Mouse (Mus musculus) liver, embryonic 11.5 days (tissue): ENCODE measurements around the gene Vamp2. TPM values are rescaled to one million over a fixed set of nuclear protein-coding genes. Genes with fewer than 3 reads are reported as not detected.

Source experiments
- ATAC-seq: fragments of 200-750 bp; cut with Nextera tagmentation; replicated peaks from 2 replicates; pipeline ENCODE4 v1.8.0; 2017; ENCODE audit warnings: moderate number of reproducible peaks, mild to moderate bottlenecking, moderate TSS enrichment, moderate library complexity; ENCODE audit not compliant: low FRiP score
- DNase-seq: peaks from one replicate; pipeline ENCODE4 v3.0.0-alpha.2; 2017; ENCODE audit warnings: low spot score
- H3K27ac ChIP-seq: fragments of 300-500 bp; sonication (generic); 2 replicates; pipeline ENCODE4 v1.5.1; 2014; ENCODE audit warnings: mild to moderate bottlenecking, low read depth, low read length, control low read depth
- H3K27me3 ChIP-seq: fragments of 300-500 bp; sonication (generic); replicated peaks from 2 replicates; pipeline ENCODE4 v1.6.1; 2014; ENCODE audit warnings: low read length, mixed read lengths; ENCODE audit not compliant: control insufficient read depth, insufficient read depth
- H3K36me3 ChIP-seq: fragments of 300-500 bp; sonication (generic); 2 replicates; pipeline ENCODE4 v1.6.1; 2014; ENCODE audit warnings: mild to moderate bottlenecking, low read length, moderate library complexity, mixed read lengths; ENCODE audit not compliant: control insufficient read depth, insufficient read depth
- H3K4me1 ChIP-seq: fragments of 300-500 bp; sonication (generic); replicated peaks from 2 replicates; pipeline ENCODE4 v1.6.1; 2014; ENCODE audit warnings: low read length, mixed read lengths; ENCODE audit not compliant: control insufficient read depth, insufficient read depth
- H3K4me2 ChIP-seq: fragments of 300-500 bp; sonication (generic); 2 replicates; pipeline ENCODE4 v1.6.1; 2014; ENCODE audit warnings: mild to moderate bottlenecking, control low read depth, moderate library complexity
- H3K4me3 ChIP-seq: fragments of 300-500 bp; sonication (generic); 2 replicates; pipeline ENCODE4 v1.5.1; 2014; ENCODE audit warnings: low read depth, low read length, control low read depth
- H3K9ac ChIP-seq: fragments of 300-500 bp; sonication (generic); 2 replicates; pipeline ENCODE4 v1.6.1; 2014; ENCODE audit warnings: low read depth, low read length, control low read depth
- H3K9me3 ChIP-seq: fragments of 300-500 bp; sonication (generic); 2 replicates; pipeline ENCODE4 v1.6.1; 2016; ENCODE audit warnings: low read length, inconsistent platforms, mixed read lengths; ENCODE audit not compliant: control insufficient read depth
- WGBS: fragments of 180-500 bp; shearing (Covaris S2); extraction: QIAGEN DNeasy Blood & Tissue Kit; methylation state at CpG from one replicate; pipeline ENCODE4 v1.1.7; 2014; 5-methylcytosine and 5-hydroxymethylcytosine counted together
- polyA plus RNA-seq: library from polyadenylated mRNA; unstranded; fragments of >200 nt; fragmentation: Nextera tagmentation; extraction: Ambion mirVana; gene quantifications from 2 replicates; pipeline ENCODE4 v1.2.1, GENCODE M21; 2014

The Vamp2 gene
- polyA plus RNA-seq, 1 experiment from 2014 or later: 56.0 TPM

GRCm38 (mm10) chr11:69111051-69111810 is 22.9 kb downstream of the Vamp2 start:
- Histone ChIP-seq H3K9me3 (no peaks in the 10 kb centered on the region), H3K27me3 (no peaks in the 10 kb centered on the region), H3K4me3 (peak overlapping the region; percentile 61), H3K9ac (peak overlapping the region; percentile 62), H3K4me1 (peaks cover 14% of the 10 kb centered on the region), H3K4me2 (peak overlapping the region; percentile 82), H3K36me3 (peaks cover 16% of the 10 kb centered on the region), H3K27ac (no peak overlapping the region)
- ATAC-seq: no peak; the same call in 1 of the 2 replicates
- DNase-seq: no peak
- WGBS: 7% methylated on average over 21 of the region's 21 CpGs

DNA sequence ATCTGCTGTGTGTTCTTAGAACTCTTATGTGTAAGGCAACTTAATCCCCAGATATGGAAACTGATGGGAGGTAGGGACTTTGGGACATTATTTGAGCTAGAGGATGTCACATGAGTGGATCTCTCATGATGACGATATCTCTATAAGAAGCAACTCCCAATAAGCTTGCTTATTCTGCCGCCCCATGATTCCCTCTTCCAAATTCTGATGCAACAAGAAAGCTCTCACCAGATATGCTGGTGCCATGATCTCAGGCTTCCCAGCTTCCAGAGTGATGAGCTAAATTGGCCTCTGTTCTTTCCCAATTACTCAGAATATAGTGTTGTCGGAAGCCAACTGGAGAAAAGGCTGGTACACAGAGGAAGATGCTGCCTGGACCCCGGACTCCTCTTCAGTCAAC is 23.6 kb downstream of the Vamp2 start:
- Histone ChIP-seq H3K9ac (peak overlapping the region; percentile 62; the same call in 1 of the 2 replicates), H3K36me3 (peaks cover 14% of the 10 kb centered on the region), H3K4me2 (peak overlapping the region; percentile 82), H3K4me1 (peaks cover 14% of the 10 kb centered on the region), H3K27me3 (no peaks in the 10 kb centered on the region), H3K9me3 (no peaks in the 10 kb centered on the region), H3K4me3 (peak overlapping the region; percentile 61), H3K27ac (no peak overlapping the region)
- 61% methylated on average over 4 of the region's 4 CpGs for WGBS
- DNase-seq (no peak), ATAC-seq (no peak)

DNA sequence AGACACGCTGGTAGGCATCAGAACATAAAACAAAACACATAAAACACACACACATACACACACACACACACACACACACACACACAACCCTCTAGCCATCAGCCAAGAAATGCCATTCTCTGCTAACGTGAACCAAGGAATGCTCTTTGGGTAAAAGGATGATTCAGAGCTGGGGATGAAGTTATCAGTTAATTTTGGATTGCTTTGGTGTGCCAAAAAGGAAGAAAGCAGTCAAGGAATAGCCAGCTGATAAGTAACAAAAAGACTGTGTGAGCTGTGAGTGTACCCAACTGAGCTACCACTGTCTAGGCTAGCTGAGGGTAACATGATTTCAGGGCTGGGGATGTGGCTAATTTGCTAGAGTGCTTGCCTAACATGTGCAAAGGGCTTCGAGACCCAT is 25.7 kb downstream of the Vamp2 start:
- no peaks in the 10 kb centered on the region for H3K9me3 ChIP-seq
- 60% methylated on average over 3 of the region's 3 CpGs for WGBS
- ATAC-seq (no peak), DNase-seq (no peak)
- no peak overlapping the region for H3K9ac ChIP-seq
- no peak overlapping the region for H3K4me3 ChIP-seq
- no peak overlapping the region for H3K4me2 ChIP-seq
- peaks cover under 1% of the 10 kb centered on the region; the same call in 1 of the 2 replicates for H3K36me3 ChIP-seq
- H3K27me3 ChIP-seq: no peaks in the 10 kb centered on the region
- peaks cover 24% of the 10 kb centered on the region for H3K4me1 ChIP-seq
- H3K27ac ChIP-seq: no peak overlapping the region

DNA sequence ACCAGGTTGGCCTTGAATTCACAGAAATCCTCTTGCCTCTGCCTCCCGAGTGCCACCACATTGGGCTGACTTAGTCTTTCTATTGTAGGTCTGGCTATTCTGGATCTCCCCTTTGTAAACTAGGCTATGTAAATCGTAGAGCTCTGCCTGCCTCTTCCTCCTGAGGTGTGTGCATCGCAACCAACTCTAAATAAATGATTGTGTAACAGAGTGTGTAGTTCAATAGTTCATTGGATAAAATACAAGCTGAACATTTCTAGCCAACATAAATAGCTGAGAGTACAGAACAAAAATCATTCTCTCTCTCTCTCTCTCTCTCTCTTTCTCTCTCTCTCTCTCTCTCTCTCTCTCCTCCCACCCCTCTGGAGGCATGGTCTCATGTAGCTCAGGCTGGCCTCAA is 26.3 kb downstream of the Vamp2 start:
- H3K9ac ChIP-seq: no peak overlapping the region
- no peaks in the 10 kb centered on the region for H3K9me3 ChIP-seq
- H3K4me2 ChIP-seq: no peak overlapping the region
- ATAC-seq (no peak), DNase-seq (no peak)
- peaks cover 27% of the 10 kb centered on the region for H3K4me1 ChIP-seq
- WGBS: 65% methylated on average over 3 of the region's 3 CpGs
- no peak overlapping the region for H3K4me3 ChIP-seq
- no peak overlapping the region for H3K27ac ChIP-seq
- no peaks in the 10 kb centered on the region for H3K36me3 ChIP-seq
- peaks cover under 1% of the 10 kb centered on the region; the same call in 1 of the 2 replicates for H3K27me3 ChIP-seq

- WGBS: 54% methylated on average over 5 of the region's 5 CpGs
- ATAC-seq (no peak), DNase-seq (no peak)
- Histone ChIP-seq H3K4me3 (peak overlapping the region; percentile 80; the same call in 1 of the 2 replicates), H3K9ac (no peak overlapping the region), H3K4me1 (peaks cover 38% of the 10 kb centered on the region), H3K4me2 (peak overlapping the region; percentile 99), H3K36me3 (no peaks in the 10 kb centered on the region), H3K27ac (no peak overlapping the region), H3K27me3 (peaks cover 7% of the 10 kb centered on the region), H3K9me3 (no peaks in the 10 kb centered on the region)
Observed at GRCm38 (mm10) chr11:69116843-69117242, 28.6 kb downstream of the Vamp2 start.

DNA sequence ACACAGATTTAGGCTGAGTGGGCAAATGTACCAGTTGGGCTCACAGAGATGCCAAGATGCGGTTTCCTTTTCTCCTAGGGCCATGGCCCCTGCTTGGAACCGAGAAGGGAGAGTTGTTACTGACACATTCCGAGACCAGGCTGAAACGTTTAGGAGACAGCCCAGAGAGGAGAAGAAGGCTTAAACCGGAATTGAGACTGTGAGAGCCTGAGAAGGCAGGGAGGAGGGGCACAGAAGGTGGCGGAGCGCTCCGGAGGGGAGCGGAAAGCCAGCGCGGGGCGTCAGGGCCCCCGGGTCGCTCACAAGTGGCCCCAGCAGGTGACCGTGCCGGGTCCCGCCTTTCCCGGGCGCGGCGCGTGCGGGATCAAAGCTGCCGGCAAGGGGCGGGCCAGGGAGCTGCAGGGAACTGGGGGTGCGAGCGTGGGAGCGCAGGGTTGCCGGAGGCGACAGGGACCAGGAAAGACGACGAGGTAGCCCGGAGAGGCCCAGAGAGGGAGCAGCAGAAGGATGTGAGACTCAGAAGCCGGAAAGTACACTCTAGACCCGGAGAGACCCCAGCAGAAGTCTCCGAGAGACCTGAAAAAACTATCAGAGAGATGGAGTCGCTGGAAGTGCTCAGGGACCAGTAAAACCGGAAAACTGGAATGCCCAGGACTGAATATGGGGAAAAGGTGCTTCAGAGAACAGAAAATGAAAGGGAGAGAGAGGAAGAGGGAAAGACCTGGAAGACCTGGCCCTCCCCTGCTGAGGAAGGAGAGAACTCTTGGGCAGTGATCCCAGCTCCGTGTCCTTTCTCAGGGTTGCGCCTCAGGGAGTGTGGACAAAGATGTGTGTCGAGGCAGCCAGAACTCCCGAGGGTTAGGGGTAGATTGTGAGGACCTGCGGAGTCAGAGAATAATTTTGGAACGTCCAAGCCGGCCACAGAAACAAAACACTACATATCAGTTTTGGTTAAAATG is 29.7 kb downstream of the Vamp2 start:
- DNase-seq (peak; percentile 75), ATAC-seq (peak; percentile 37)
- Histone ChIP-seq H3K9ac (peak overlapping the region; percentile 79), H3K9me3 (no peaks in the 10 kb centered on the region), H3K4me3 (peak overlapping the region; percentile 80), H3K4me2 (peak overlapping the region; percentile 99), H3K27me3 (peaks cover 7% of the 10 kb centered on the region), H3K36me3 (no peaks in the 10 kb centered on the region), H3K4me1 (peaks cover 37% of the 10 kb centered on the region), H3K27ac (peak overlapping the region; percentile 60)
- WGBS: under 1% methylated on average over 45 of the region's 45 CpGs

GRCm38 (mm10) chr11:69118765-69119164 is 30.5 kb downstream of the Vamp2 start:
- Histone ChIP-seq H3K9ac (peak overlapping the region; percentile 79; the same call in 1 of the 2 replicates), H3K4me3 (peak overlapping the region; percentile 80), H3K4me1 (peaks cover 37% of the 10 kb centered on the region), H3K4me2 (peak overlapping the region; percentile 99), H3K27me3 (peaks cover 7% of the 10 kb centered on the region), H3K27ac (no peak overlapping the region), H3K9me3 (no peaks in the 10 kb centered on the region), H3K36me3 (no peaks in the 10 kb centered on the region)
- peak; percentile 90 for DNase-seq
- WGBS: 1% methylated on average over 15 of the region's 15 CpGs
- ATAC-seq: 0 out of 2 replicates have a peak, but pooled peaks have one; percentile 50

- no peaks in the 10 kb centered on the region for H3K36me3 ChIP-seq
- H3K4me1 ChIP-seq: peaks cover 37% of the 10 kb centered on the region
- no peak overlapping the region for H3K9ac ChIP-seq
- 38% methylated on average over 14 of the region's 14 CpGs for WGBS
- H3K4me3 ChIP-seq: peak overlapping the region; percentile 80
- ATAC-seq: no peak
- H3K4me2 ChIP-seq: peak overlapping the region; percentile 99
- no peak for DNase-seq
- H3K27ac ChIP-seq: no peak overlapping the region
- H3K9me3 ChIP-seq: no peaks in the 10 kb centered on the region
- peaks cover 7% of the 10 kb centered on the region for H3K27me3 ChIP-seq
Observed at GRCm38 (mm10) chr11:69119446-69120155, 31.3 kb downstream of the Vamp2 start.
